In the genomic region with DNA sequence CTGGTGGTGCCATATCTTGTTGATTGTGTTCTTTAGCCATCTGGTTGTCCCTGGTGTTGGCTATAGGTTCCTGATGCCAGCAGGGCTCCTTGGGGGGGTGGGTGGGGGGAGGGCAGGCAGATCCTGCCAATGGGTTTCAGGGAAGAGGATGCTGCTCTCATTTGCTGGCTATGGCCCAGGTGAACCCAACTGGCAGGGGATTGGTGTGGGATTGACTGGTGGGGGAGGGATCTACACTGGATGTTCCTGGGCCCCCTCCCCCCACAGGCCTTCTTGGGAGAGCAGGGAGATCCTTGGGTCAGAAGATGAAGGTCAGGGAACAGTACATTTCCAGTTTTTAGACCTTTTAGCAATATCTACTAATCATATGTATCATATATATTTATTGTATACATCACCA, we compare ENCODE assay signal across 14 mouse cellular contexts.
"Had no signal": no experiment of that assay in that cellular context is flagged by ENCODE, and none has a peak within 500 bp of the region (broad histone marks: within the 10 kb centered on the region; RNA-seq: fewer than 3 reads in every experiment).

No protein-coding gene starts in this region.

- H3K27ac ChIP-seq: midbrain, embryonic 10.5 days; midbrain, embryonic 12.5 days; neural tube, embryonic 12.5 days; stomach, embryonic 15.5 days; stomach, postnatal 0 days had no signal

- DNase-seq: lung, adult 18-20 months; lung, embryonic 14.5 days; lung, postnatal 10 days; lung, postnatal 4 days; midbrain, embryonic 14.5 days; right cerebral cortex, postnatal 14 days; thymus, adult 2 months; thymus, postnatal 25 days; thymus, postnatal 4 days had no signal

- H3K9ac ChIP-seq: lung, embryonic 14.5 days; midbrain, embryonic 12.5 days; neural tube, embryonic 12.5 days; stomach, embryonic 15.5 days had no signal

- H3K4me1 ChIP-seq: midbrain, embryonic 10.5 days; midbrain, embryonic 12.5 days; neural tube, embryonic 12.5 days; stomach, embryonic 15.5 days had no signal

- H3K4me2 ChIP-seq: lung, embryonic 14.5 days; midbrain, embryonic 12.5 days; neural tube, embryonic 12.5 days; stomach, embryonic 15.5 days had no signal

- H3K36me3 ChIP-seq: midbrain, embryonic 10.5 days; midbrain, embryonic 12.5 days; neural tube, embryonic 12.5 days; stomach, embryonic 15.5 days had no signal

- H3K9me3 ChIP-seq: midbrain, embryonic 12.5 days; stomach, embryonic 15.5 days had no signal

- H3K4me3 ChIP-seq: midbrain, embryonic 10.5 days; midbrain, embryonic 12.5 days; neural tube, embryonic 12.5 days; stomach, embryonic 15.5 days had no signal

- H3K27me3 ChIP-seq: midbrain, embryonic 12.5 days; neural tube, embryonic 12.5 days; stomach, embryonic 15.5 days had no signal
